Mouse (Mus musculus) kidney, postnatal 36 days (tissue): ENCODE measurements around the gene Prm2.

Experiments used
- DNase-seq, 2 experiments: peaks; one replicate each; pipeline ENCODE4 v3.0.0; 2021 to 2022; ENCODE audit warnings: mixed read lengths in 2 of 2

Prm2 gene

GRCm38 (mm10) chr16:10773543-10773942 is 22.4 kb downstream of the Prm2 start:
- DNase-seq = no peak

- DNase-seq = no peak
Observed at GRCm38 (mm10) chr16:10771769-10772510, 24.0 kb downstream of the Prm2 start.

- no peak for DNase-seq
Observed at GRCm38 (mm10) chr16:10770531-10771325, 25.2 kb downstream of the Prm2 start.

GRCm38 (mm10) chr16:10769661-10770060 is 26.3 kb downstream of the Prm2 start:
- no peak for DNase-seq

GRCm38 (mm10) chr16:10768821-10769220 is 27.1 kb downstream of the Prm2 start:
- DNase-seq = peak in 1 of 2 experiments; percentile 8

GRCm38 (mm10) chr16:10767158-10767557 is 28.8 kb downstream of the Prm2 start:
- DNase-seq = peak; percentile 83 to 91

- DNase-seq = no peak
Observed at GRCm38 (mm10) chr16:10764323-10764722, 31.6 kb downstream of the Prm2 start.

- no peak for DNase-seq
Observed at GRCm38 (mm10) chr16:10763540-10764264, 32.2 kb downstream of the Prm2 start.

GRCm38 (mm10) chr16:10762569-10763180 is 33.3 kb downstream of the Prm2 start:
- DNase-seq = no peak

GRCm38 (mm10) chr16:10761182-10761581 is 34.8 kb downstream of the Prm2 start:
- DNase-seq = peak; percentile 20 to 24

GRCm38 (mm10) chr16:10756168-10756567 is 39.8 kb downstream of the Prm2 start:
- DNase-seq = no peak

GRCm38 (mm10) chr16:10754521-10755296 is 41.2 kb downstream of the Prm2 start:
- no peak for DNase-seq

GRCm38 (mm10) chr16:10749824-10750223 is 46.1 kb downstream of the Prm2 start:
- peak in 1 of 2 experiments; percentile 37 for DNase-seq

GRCm38 (mm10) chr16:10749226-10749625 is 46.7 kb downstream of the Prm2 start:
- DNase-seq = no peak
